Mouse (Mus musculus) liver, embryonic 16.5 days (tissue): ENCODE data around the gene Plxnc1. TPM values are rescaled to one million over a fixed set of nuclear protein-coding genes. Genes with fewer than 3 reads are reported as not detected.
A peak's percentile ranks its signal among the peaks of the same experiment; 100 is the strongest.

Experiments
- ATAC-seq: fragments of 200-750 bp; cut with Nextera tagmentation; 2 replicates; pipeline ENCODE4 v1.8.0; 2017; ENCODE audit warnings: low read depth, mild to moderate bottlenecking, moderate number of reproducible peaks, moderate library complexity
- H3K27ac ChIP-seq: fragments of 300-500 bp; sonication (generic); 2 replicates; pipeline ENCODE4 v1.5.1; 2014; ENCODE audit warnings: mild to moderate bottlenecking, low read length
- H3K27me3 ChIP-seq: fragments of 300-500 bp; sonication (generic); 2 replicates; pipeline ENCODE4 v1.6.1; 2014; ENCODE audit warnings: low read depth, low read length, mixed read lengths; ENCODE audit not compliant: control insufficient read depth, insufficient read depth
- H3K36me3 ChIP-seq: fragments of 300-500 bp; sonication (generic); 2 replicates; pipeline ENCODE4 v1.6.1; 2014; ENCODE audit warnings: mild to moderate bottlenecking; ENCODE audit not compliant: control insufficient read depth, insufficient read depth
- H3K4me1 ChIP-seq: fragments of 300-500 bp; sonication (generic); 2 replicates; pipeline ENCODE4 v1.6.1; 2014; ENCODE audit warnings: low read depth, low read length, mixed read lengths; ENCODE audit not compliant: control insufficient read depth
- H3K4me2 ChIP-seq: fragments of 300-500 bp; sonication (generic); 2 replicates; pipeline ENCODE4 v1.6.1; 2014; ENCODE audit warnings: low read depth, low read length, mixed read lengths
- H3K4me3 ChIP-seq: fragments of 300-500 bp; sonication (generic); 2 replicates; pipeline ENCODE4 v1.5.1; 2014; ENCODE audit warnings: low read depth, mild to moderate bottlenecking, low read length
- H3K9ac ChIP-seq: fragments of 300-500 bp; sonication (generic); 2 replicates; pipeline ENCODE4 v1.6.1; 2014; ENCODE audit warnings: low read depth, low read length
- H3K9me3 ChIP-seq: fragments of 300-500 bp; sonication (generic); replicated peaks from 2 replicates; pipeline ENCODE4 v1.6.1; 2016; ENCODE audit warnings: low read length; ENCODE audit not compliant: control insufficient read depth
- whole genome bisulfite sequencing: fragments of 180-500 bp; shearing (Covaris S2); extraction: QIAGEN DNeasy Blood & Tissue Kit; methylation state at CpG from one replicate; pipeline ENCODE4 v1.1.7; 2014; ENCODE audit not compliant: insufficient replicate concordance; 5-methylcytosine and 5-hydroxymethylcytosine counted together
- polyA plus RNA-seq: library from polyadenylated mRNA; unstranded; fragments of >200 nt; fragmentation: Nextera tagmentation; extraction: Ambion mirVana; gene quantifications from 2 replicates; pipeline ENCODE4 v1.2.1, GENCODE M21; 2015

Plxnc1 gene
- polyA plus RNA-seq, 1 experiment from 2014 or later: 1.5 TPM

- Histone ChIP-seq H3K4me3 (no peak overlapping the region), H3K4me1 (no peaks in the 10 kb centered on the region), H3K9ac (no peak overlapping the region), H3K36me3 (no peaks in the 10 kb centered on the region), H3K27ac (no peak overlapping the region), H3K27me3 (no peaks in the 10 kb centered on the region), H3K4me2 (no peak overlapping the region), H3K9me3 (no peaks in the 10 kb centered on the region)
- 60% methylated on average over 3 of the region's 3 CpGs for WGBS
- ATAC-seq: no peak
These were observed 126.5 kb downstream of the Plxnc1 start for GRCm38 (mm10) chr10:94818127-94818526.

DNA sequence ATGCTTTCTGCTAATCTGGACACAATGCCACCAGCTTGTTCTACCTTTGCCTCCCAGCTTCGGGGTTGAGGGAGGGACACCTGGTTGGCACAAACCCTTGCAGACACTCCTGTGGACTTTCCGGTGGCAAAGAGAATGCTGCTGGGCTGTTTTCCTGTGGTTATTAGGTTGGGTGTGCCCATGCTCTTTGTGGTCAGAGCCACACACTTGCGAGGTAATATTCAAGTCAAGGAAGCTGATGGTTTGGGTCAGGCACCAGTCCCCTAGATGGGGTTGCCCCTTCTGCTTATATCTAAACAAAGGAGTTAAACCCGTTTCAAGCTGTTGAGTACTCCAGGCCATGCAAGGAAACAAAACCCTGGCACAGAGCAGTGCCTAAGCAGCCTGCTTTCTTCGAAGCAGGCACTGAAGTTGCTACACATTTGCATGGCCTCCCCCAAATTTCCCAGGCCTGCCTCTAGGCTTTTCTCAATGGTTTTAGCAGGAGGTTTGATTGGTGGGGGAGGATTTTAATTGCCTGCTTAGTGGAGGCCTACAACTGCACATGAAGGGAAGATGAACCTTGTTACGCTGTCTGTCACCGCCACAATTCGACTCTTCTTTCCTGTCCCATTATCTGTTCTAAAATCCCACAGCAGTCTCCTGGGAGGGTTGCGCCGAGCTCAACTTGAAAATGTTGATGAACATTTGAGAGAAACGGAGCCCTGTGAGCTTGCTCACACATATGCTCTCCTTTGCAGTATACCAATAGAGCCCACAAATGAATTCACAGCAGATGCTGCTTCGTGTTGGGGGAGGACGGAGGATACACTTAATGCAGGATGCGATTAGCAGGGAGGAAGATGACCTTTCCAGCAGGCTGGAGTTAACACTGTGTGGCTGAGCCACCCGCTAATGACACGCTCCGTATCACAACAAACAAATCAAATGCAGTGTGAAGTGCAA is 132.5 kb downstream of the Plxnc1 start:
- Histone ChIP-seq H3K36me3 (no peaks in the 10 kb centered on the region), H3K4me1 (no peaks in the 10 kb centered on the region; the same call in 1 of the 2 replicates)
- 56% methylated on average over 17 of the region's 17 CpGs for WGBS

GRCm38 (mm10) chr10:94809946-94810472 is 134.6 kb downstream of the Plxnc1 start:
- H3K27me3 ChIP-seq: no peaks in the 10 kb centered on the region
- ATAC-seq: peak; percentile 45
- 49% methylated on average over 7 of the region's 7 CpGs for WGBS

More for the DNA sequence above, 132.5 kb downstream of the Plxnc1 start:
- no peak for ATAC-seq
- H3K9me3 ChIP-seq: no peaks in the 10 kb centered on the region
- no peak overlapping the region for H3K27ac ChIP-seq
- H3K4me3 ChIP-seq: no peak overlapping the region
- no peak overlapping the region for H3K9ac ChIP-seq
- H3K27me3 ChIP-seq: no peaks in the 10 kb centered on the region
- no peak overlapping the region for H3K4me2 ChIP-seq

GRCm38 (mm10) chr10:94808275-94808674 is 136.4 kb downstream of the Plxnc1 start:
- no peak overlapping the region for H3K4me3 ChIP-seq
- ATAC-seq: 0 out of 2 replicates have a peak, but pooled peaks have one; percentile 12
- H3K4me2 ChIP-seq: no peak overlapping the region
- H3K36me3 ChIP-seq: no peaks in the 10 kb centered on the region
- H3K27me3 ChIP-seq: no peaks in the 10 kb centered on the region
- WGBS: 27% methylated on average over 6 of the region's 6 CpGs
- H3K9ac ChIP-seq: no peak overlapping the region
- H3K4me1 ChIP-seq: no peaks in the 10 kb centered on the region; the same call in 1 of the 2 replicates
- no peak overlapping the region for H3K27ac ChIP-seq
- no peaks in the 10 kb centered on the region for H3K9me3 ChIP-seq

More at GRCm38 (mm10) chr10:94809946-94810472, 134.6 kb downstream of the Plxnc1 start:
- no peak overlapping the region for H3K9ac ChIP-seq
- H3K4me2 ChIP-seq: no peak overlapping the region
- H3K4me1 ChIP-seq: no peaks in the 10 kb centered on the region; the same call in 1 of the 2 replicates
- H3K27ac ChIP-seq: no peak overlapping the region
- no peak overlapping the region for H3K4me3 ChIP-seq
- H3K36me3 ChIP-seq: no peaks in the 10 kb centered on the region
- H3K9me3 ChIP-seq: no peaks in the 10 kb centered on the region

- no peak for ATAC-seq
- Histone ChIP-seq H3K36me3 (no peaks in the 10 kb centered on the region), H3K9me3 (no peaks in the 10 kb centered on the region), H3K27ac (no peak overlapping the region), H3K4me2 (no peak overlapping the region), H3K4me1 (no peaks in the 10 kb centered on the region; the same call in 1 of the 2 replicates), H3K4me3 (no peak overlapping the region), H3K27me3 (no peaks in the 10 kb centered on the region), H3K9ac (no peak overlapping the region)
- WGBS: 64% methylated on average over 7 of the region's 7 CpGs
These were observed 137.3 kb downstream of the Plxnc1 start for GRCm38 (mm10) chr10:94807323-94807722.

DNA sequence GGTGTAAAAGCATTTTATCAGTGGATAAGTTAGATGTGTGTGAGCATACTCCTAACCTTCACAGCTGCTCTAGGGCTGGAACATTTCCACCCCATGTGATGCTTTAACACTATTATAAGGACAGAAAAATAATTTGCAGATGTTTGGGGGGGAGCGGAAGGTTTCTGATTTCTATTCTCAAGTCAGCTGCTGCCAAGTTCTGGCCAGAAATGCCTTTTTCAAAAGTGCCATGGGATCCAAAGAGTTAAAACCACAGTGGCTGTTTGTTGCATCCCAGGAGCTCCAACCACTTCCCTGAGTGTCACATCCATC is 139.8 kb downstream of the Plxnc1 start:
- WGBS: 92% methylated on average over 1 of the region's 1 CpGs
- H3K27me3 ChIP-seq: no peaks in the 10 kb centered on the region
- H3K36me3 ChIP-seq: no peaks in the 10 kb centered on the region
- no peak overlapping the region for H3K4me3 ChIP-seq
- no peak overlapping the region for H3K9ac ChIP-seq
- ATAC-seq: no peak
- H3K27ac ChIP-seq: no peak overlapping the region
- no peak overlapping the region for H3K4me2 ChIP-seq
- no peaks in the 10 kb centered on the region; the same call in 1 of the 2 replicates for H3K4me1 ChIP-seq
- H3K9me3 ChIP-seq: no peaks in the 10 kb centered on the region

- Histone ChIP-seq H3K4me2 (no peak overlapping the region), H3K9me3 (no peaks in the 10 kb centered on the region), H3K4me1 (no peaks in the 10 kb centered on the region; the same call in 1 of the 2 replicates), H3K27me3 (no peaks in the 10 kb centered on the region), H3K27ac (no peak overlapping the region), H3K9ac (no peak overlapping the region), H3K36me3 (no peaks in the 10 kb centered on the region), H3K4me3 (no peak overlapping the region)
- ATAC-seq: no peak
- 57% methylated on average over 10 of the region's 10 CpGs for WGBS
These were observed 140.4 kb downstream of the Plxnc1 start for GRCm38 (mm10) chr10:94804029-94804908.

GRCm38 (mm10) chr10:94800677-94801354 is 143.8 kb downstream of the Plxnc1 start:
- Histone ChIP-seq H3K36me3 (no peaks in the 10 kb centered on the region), H3K27me3 (no peaks in the 10 kb centered on the region), H3K27ac (no peak overlapping the region), H3K9ac (no peak overlapping the region), H3K4me2 (no peak overlapping the region), H3K4me1 (no peaks in the 10 kb centered on the region), H3K9me3 (no peaks in the 10 kb centered on the region), H3K4me3 (no peak overlapping the region)
- ATAC-seq: peak; percentile 68
- WGBS: 38% methylated on average over 7 of the region's 7 CpGs
